In the genomic region with DNA sequence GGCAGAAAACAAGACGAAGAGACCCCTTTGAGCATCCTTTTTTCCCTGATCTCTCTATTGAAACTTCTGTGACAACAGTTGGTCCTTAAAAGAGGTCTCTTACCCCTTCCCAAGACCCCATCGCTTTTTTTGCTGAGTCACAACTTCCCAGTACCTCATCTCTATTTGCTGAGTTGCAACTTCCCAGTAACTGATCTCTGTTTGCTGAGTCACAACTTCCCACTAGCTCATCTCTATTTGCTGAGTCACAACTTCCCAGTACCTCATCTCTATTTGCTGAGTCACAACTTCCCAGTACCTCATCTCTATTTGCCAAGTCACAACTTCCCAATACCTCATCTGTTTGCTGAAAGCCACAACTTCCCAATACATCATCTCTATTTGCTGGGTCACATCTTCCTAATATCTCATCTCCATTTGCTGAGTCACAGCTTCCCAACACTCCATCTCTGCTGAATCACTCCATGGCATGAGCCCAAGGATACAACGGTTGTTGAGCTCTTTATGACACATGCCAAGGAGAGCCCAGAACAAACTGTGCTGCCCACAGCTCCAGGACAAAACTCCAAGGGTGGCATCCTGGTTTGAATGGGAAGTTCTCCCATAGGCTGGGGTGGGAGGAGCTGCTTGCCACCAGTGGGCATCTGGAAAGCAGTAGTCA, we compare ENCODE assay signal across 27 mouse cellular contexts.
DNase-seq lines count a peak whose midpoint lies in the region; ATAC-seq and TF ChIP-seq lines count a peak whose summit lies in the region.
"Had no signal": no experiment of that assay in that cellular context is flagged by ENCODE, and none has a peak within 500 bp of the region (broad histone marks: within the 10 kb centered on the region; RNA-seq: fewer than 3 reads in every experiment).

No protein-coding gene starts in this region.

- no peak overlapping the region for H3K4me3 ChIP-seq in midbrain, embryonic 11.5 days (ENCODE audit: low read depth, low read length)
- no peak overlapping the region for H3K4me3 ChIP-seq in midbrain, embryonic 13.5 days (replicated peaks)
- H3K4me3 ChIP-seq in MEL (ENCODE audit: control insufficient read depth in 1 of 2, insufficient read depth in 1 of 2, low read depth in 2 of 2, low read length in 2 of 2) = no peak overlapping the region
- no peak overlapping the region for H3K4me3 ChIP-seq in kidney, embryonic 16.5 days (ENCODE audit: low read length)
- H3K4me3 ChIP-seq: embryonic facial prominence, embryonic 10.5 days; forebrain, embryonic 10.5 days; heart, embryonic 12.5 days; kidney, embryonic 15.5 days; limb, embryonic 12.5 days; midbrain, embryonic 10.5 days had no signal

- no peak overlapping the region for H3K4me2 ChIP-seq in midbrain, embryonic 11.5 days
- H3K4me2 ChIP-seq in midbrain, embryonic 13.5 days (replicated peaks) = no peak overlapping the region
- no peak overlapping the region for H3K4me2 ChIP-seq in kidney, embryonic 16.5 days (replicated peaks; ENCODE audit: low read depth, low read length)
- H3K4me2 ChIP-seq: heart, embryonic 12.5 days; kidney, embryonic 15.5 days; limb, embryonic 12.5 days; liver, embryonic 11.5 days had no signal

- TF ChIP-seq RAD21 in MEL (IDR thresholded peaks at IDR 0.05; ENCODE audit: low read depth, low read length) = no peak

- no peak for TF ChIP-seq CTCF in MEL (IDR thresholded peaks at IDR 0.05 in 2 of 3, conservative IDR thresholded peaks at IDR 0.05 in 1 of 3; ENCODE audit: control insufficient read depth in 1 of 3, insufficient read depth in 1 of 3, low read depth in 2 of 3, low read length in 3 of 3, poor library complexity in 1 of 3, severe bottlenecking in 1 of 3)

- no peaks in the 10 kb centered on the region for H3K36me3 ChIP-seq in midbrain, embryonic 11.5 days (ENCODE audit: control insufficient read depth, insufficient read depth, low read length)
- no peaks in the 10 kb centered on the region for H3K36me3 ChIP-seq in midbrain, embryonic 13.5 days
- H3K36me3 ChIP-seq in MEL (ENCODE audit: control insufficient read depth in 1 of 2, insufficient read depth in 2 of 2, low read length in 2 of 2) = no peaks in the 10 kb centered on the region
- H3K36me3 ChIP-seq in kidney, embryonic 16.5 days (ENCODE audit: insufficient read depth, low read length) = no peaks in the 10 kb centered on the region
- H3K36me3 ChIP-seq: embryonic facial prominence, embryonic 10.5 days; forebrain, embryonic 10.5 days; kidney, embryonic 15.5 days; limb, embryonic 12.5 days; midbrain, embryonic 10.5 days had no signal

- no peak for TF ChIP-seq POLR2A in MEL (IDR thresholded peaks at IDR 0.05; ENCODE audit: control insufficient read depth in 1 of 2, insufficient read depth in 1 of 2, low read depth in 1 of 2, low read length in 2 of 2, poor library complexity in 1 of 2)

- ATAC-seq in midbrain, embryonic 11.5 days (ENCODE audit: low FRiP score) = no peak
- no peak for ATAC-seq in midbrain, embryonic 13.5 days
- ATAC-seq in kidney, embryonic 16.5 days (ENCODE audit: low FRiP score, low TSS enrichment) = no peak
- ATAC-seq: forebrain, embryonic 16.5 days; intestine, postnatal 0 days; liver, postnatal 0 days; lung, postnatal 0 days had no signal

- no peaks in the 10 kb centered on the region for H3K79me2 ChIP-seq in MEL (ENCODE audit: control insufficient read depth, insufficient read depth, low read length, poor library complexity)

- no peak overlapping the region for H3K27ac ChIP-seq in midbrain, embryonic 11.5 days (ENCODE audit: low read depth, low read length)
- H3K27ac ChIP-seq in midbrain, embryonic 13.5 days = no peak overlapping the region
- no peak overlapping the region for H3K27ac ChIP-seq in MEL (ENCODE audit: control insufficient read depth, low read depth, low read length)
- H3K27ac ChIP-seq in kidney, embryonic 16.5 days (ENCODE audit: low read length) = no peak overlapping the region
- H3K27ac ChIP-seq: embryonic facial prominence, embryonic 10.5 days; forebrain, embryonic 10.5 days; kidney, embryonic 15.5 days; limb, embryonic 12.5 days; midbrain, embryonic 10.5 days had no signal

- WGBS in midbrain, embryonic 11.5 days = 81% methylated on average over 3 of the region's 3 CpGs
- 78% methylated on average over 3 of the region's 3 CpGs for WGBS in midbrain, embryonic 13.5 days
- 77% methylated on average over 3 of the region's 3 CpGs for WGBS in kidney, embryonic 16.5 days

- peak; percentile 57 for DNase-seq in midbrain, embryonic 11.5 days (ENCODE audit: low spot score, missing footprints)
- DNase-seq in MEL (ENCODE audit: low read depth, low spot score) = peak; percentile 6
- peak; percentile 61 for DNase-seq in adrenal gland, adult 8-10 months
- peak; percentile 18 for DNase-seq in skeletal muscle tissue, adult 2 months (ENCODE audit: low read depth, low spot score)
- no peak for DNase-seq in kidney, postnatal 25 days
- DNase-seq in testis, postnatal 10 days (ENCODE audit: low spot score) = no peak
- DNase-seq: cerebellum, adult 11 months; cerebellum, postnatal 10 days; gastrocnemius, postnatal 25 days; heart, adult 18-20 months; heart, postnatal 14 days; liver, postnatal 0 days; right cerebral cortex, postnatal 14 days; thymus, adult 18-20 months; thymus, postnatal 36 days had no signal

- H3K9ac ChIP-seq in midbrain, embryonic 11.5 days (ENCODE audit: low read length) = no peak overlapping the region
- H3K9ac ChIP-seq in midbrain, embryonic 13.5 days (replicated peaks) = no peak overlapping the region
- no peak overlapping the region for H3K9ac ChIP-seq in MEL (ENCODE audit: control insufficient read depth, low read depth, low read length, poor library complexity, severe bottlenecking)
- no peak overlapping the region for H3K9ac ChIP-seq in kidney, embryonic 16.5 days (replicated peaks; ENCODE audit: low read length)
- H3K9ac ChIP-seq: heart, embryonic 12.5 days; kidney, embryonic 15.5 days; limb, embryonic 12.5 days; liver, postnatal 0 days had no signal

- no peaks in the 10 kb centered on the region; the same call in 1 of the 2 replicates for H3K27me3 ChIP-seq in midbrain, embryonic 11.5 days (ENCODE audit: control insufficient read depth, insufficient read depth, low read length)
- H3K27me3 ChIP-seq in midbrain, embryonic 13.5 days = no peaks in the 10 kb centered on the region
- H3K27me3 ChIP-seq in MEL (ENCODE audit: control insufficient read depth in 1 of 2, insufficient read depth in 2 of 2, low read length in 2 of 2) = no peaks in the 10 kb centered on the region
- H3K27me3 ChIP-seq in kidney, embryonic 16.5 days (ENCODE audit: insufficient read depth, low read length) = no peaks in the 10 kb centered on the region
- H3K27me3 ChIP-seq: heart, embryonic 12.5 days had no signal

- TF ChIP-seq EP300 in MEL (IDR thresholded peaks at IDR 0.05; ENCODE audit: low read depth in 1 of 2, low read length in 2 of 2) = no peak

- H3K9me3 ChIP-seq in midbrain, embryonic 11.5 days (ENCODE audit: control insufficient read depth, low read length) = no peaks in the 10 kb centered on the region
- no peaks in the 10 kb centered on the region for H3K9me3 ChIP-seq in midbrain, embryonic 13.5 days
- H3K9me3 ChIP-seq in MEL (replicated peaks; ENCODE audit: insufficient read depth, low read length) = no peaks in the 10 kb centered on the region
- no peaks in the 10 kb centered on the region for H3K9me3 ChIP-seq in kidney, embryonic 16.5 days (ENCODE audit: low read length)
- H3K9me3 ChIP-seq: embryonic facial prominence, embryonic 10.5 days; forebrain, embryonic 10.5 days; heart, embryonic 12.5 days; kidney, embryonic 15.5 days; limb, embryonic 12.5 days; midbrain, embryonic 10.5 days had no signal

- H3K4me1 ChIP-seq in midbrain, embryonic 11.5 days (ENCODE audit: control insufficient read depth, insufficient read depth, low read length) = no peaks in the 10 kb centered on the region
- no peaks in the 10 kb centered on the region for H3K4me1 ChIP-seq in midbrain, embryonic 13.5 days (replicated peaks)
- H3K4me1 ChIP-seq in MEL (ENCODE audit: control insufficient read depth in 1 of 2, insufficient read depth in 2 of 2, low read length in 2 of 2) = no peaks in the 10 kb centered on the region
- no peaks in the 10 kb centered on the region for H3K4me1 ChIP-seq in kidney, embryonic 16.5 days (ENCODE audit: insufficient read depth, low read length)
- H3K4me1 ChIP-seq: embryonic facial prominence, embryonic 10.5 days; forebrain, embryonic 10.5 days; limb, embryonic 12.5 days; midbrain, embryonic 10.5 days had no signal

TF ChIP-seq in MEL, 35 proteins besides CTCF, POLR2A, EP300 and RAD21:
- TF ChIP-seq MEF2A (IDR thresholded peaks at IDR 0.05; ENCODE audit: extremely low read depth, insufficient replicate concordance, low read depth, low read length, poor library complexity, severe bottlenecking) (no peak), SMC3 (IDR thresholded peaks at IDR 0.05; ENCODE audit: low read depth, low read length) (no peak), TBP (IDR thresholded peaks at IDR 0.05; ENCODE audit: low read depth, low read length) (no peak), ETS1 (IDR thresholded peaks at IDR 0.05; ENCODE audit: low read depth, low read length) (0 out of 2 replicates have a peak, but pooled peaks have one; percentile 25), MYB (IDR thresholded peaks at IDR 0.05; ENCODE audit: low read depth, low read length) (no peak), USF1 (IDR thresholded peaks at IDR 0.05; ENCODE audit: low read depth, low read length) (no peak), TAL1 (IDR thresholded peaks at IDR 0.05; ENCODE audit: low read length) (no peak), MAFK (IDR thresholded peaks at IDR 0.05; ENCODE audit: borderline replicate concordance, low read depth, low read length) (0 out of 2 replicates have a peak, but pooled peaks have one; percentile 12)

Comparison
In these comparisons a context has a peak if more than half of its experiments do, and no peak if none do; other contexts are left out.
1. DNase-seq: peak in midbrain, embryonic 11.5 days (single experiment), MEL (single experiment), adrenal gland, adult 8-10 months (single experiment) and skeletal muscle tissue, adult 2 months (single experiment); none in kidney, postnatal 25 days (0 of 2) and testis, postnatal 10 days (single experiment).